Mouse (Mus musculus): Measurements from ENCODE around the gene Tex50.

The Tex50 gene

DNA sequence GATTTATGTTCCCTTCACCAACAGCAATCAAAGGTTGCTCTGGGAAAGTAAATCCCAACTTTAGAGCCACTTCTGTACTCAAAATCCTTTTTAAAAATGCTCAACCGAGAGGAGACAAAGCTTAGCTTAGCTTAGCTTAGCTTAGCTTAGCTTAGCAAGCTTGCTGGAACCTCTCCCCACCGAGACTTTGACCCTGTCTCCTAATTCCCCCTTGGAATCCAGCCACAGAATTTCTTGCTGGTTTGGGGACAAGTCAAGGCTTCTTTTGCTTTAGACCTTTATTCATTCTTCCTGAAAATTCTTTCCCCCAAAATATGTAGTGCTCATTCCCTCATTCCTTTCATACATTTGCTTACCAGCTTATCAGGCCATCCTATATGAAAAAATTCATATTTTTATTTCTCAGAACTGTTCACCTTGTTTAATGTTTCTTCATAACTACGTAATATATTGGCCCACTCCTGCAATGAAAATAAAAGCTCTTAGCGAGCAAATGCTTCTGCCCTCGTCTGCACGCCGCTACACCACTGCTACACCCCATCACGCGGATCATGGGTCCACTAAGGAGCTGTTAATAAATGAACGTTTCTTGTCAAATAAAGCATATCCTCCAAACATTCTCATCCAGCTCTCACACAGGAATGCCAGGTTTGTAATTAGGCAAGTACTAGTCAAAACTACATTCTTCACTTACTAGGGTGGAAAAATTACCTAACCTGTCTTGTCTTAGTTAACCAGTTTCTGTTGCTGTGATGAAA lies 36.3 kb downstream of the Tex50 start:
- DNase-seq = no peak

- DNase-seq = no peak
Observed at GRCm38 (mm10) chr1:161114591-161114990, 44.5 kb downstream of the Tex50 start.

DNA sequence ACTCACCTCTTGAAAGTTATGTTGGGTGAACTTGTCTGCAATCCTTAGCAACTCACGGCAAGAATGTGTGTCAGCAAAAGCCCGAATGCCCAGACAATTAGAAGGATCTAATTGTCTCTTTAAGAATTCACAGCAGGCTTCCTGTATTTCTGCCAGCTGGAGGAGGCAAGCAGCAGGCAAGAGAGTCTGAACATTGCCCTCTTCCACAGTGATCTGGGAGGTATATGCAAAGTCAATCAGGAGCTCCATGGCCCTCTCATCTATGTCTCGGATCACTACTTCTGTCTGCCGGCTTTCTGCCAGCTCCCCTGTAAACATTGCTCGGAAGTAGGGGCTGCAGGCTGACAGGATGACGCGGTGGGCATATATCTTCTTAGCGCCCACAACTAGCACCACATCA lies 49.9 kb downstream of the Tex50 start:
- no peak for DNase-seq

All from lung, postnatal 10 days (tissue).